Mouse (Mus musculus) urinary bladder, postnatal 4 days (tissue): ENCODE data around the gene 1110059E24Rik.

Source experiments
- DNase-seq, 2 experiments: peaks; one replicate each; pipeline ENCODE4 v3.0.0; 2021 to 2022; ENCODE audit warnings: low spot score in 2 of 2

Gene 1110059E24Rik

GRCm38 (mm10) chr19:21571986-21572385, 80.8 kb downstream of the 1110059E24Rik start:
- DNase-seq, result no peak

- peak; percentile 73 to 93 for DNase-seq
Measured at GRCm38 (mm10) chr19:21571223-21571980, 81.4 kb downstream of the 1110059E24Rik start.

GRCm38 (mm10) chr19:21570778-21571177, 82.0 kb downstream of the 1110059E24Rik start:
- no peak for DNase-seq

- no peak for DNase-seq
Measured at GRCm38 (mm10) chr19:21568528-21569185, 84.1 kb downstream of the 1110059E24Rik start.

GRCm38 (mm10) chr19:21567933-21568332, 84.8 kb downstream of the 1110059E24Rik start:
- no peak for DNase-seq

GRCm38 (mm10) chr19:21566484-21566883, 86.3 kb downstream of the 1110059E24Rik start:
- no peak for DNase-seq

GRCm38 (mm10) chr19:21564461-21564797, 88.3 kb downstream of the 1110059E24Rik start:
- DNase-seq, result no peak

GRCm38 (mm10) chr19:21563789-21564460, 88.9 kb downstream of the 1110059E24Rik start:
- peak; percentile 51 to 82 for DNase-seq

- no peak for DNase-seq
Measured at GRCm38 (mm10) chr19:21562996-21563395, 89.8 kb downstream of the 1110059E24Rik start.

GRCm38 (mm10) chr19:21552801-21553200, 100.0 kb downstream of the 1110059E24Rik start:
- no peak for DNase-seq

GRCm38 (mm10) chr19:21551921-21552536, 100.7 kb downstream of the 1110059E24Rik start:
- no peak for DNase-seq

- DNase-seq, result no peak
Measured at GRCm38 (mm10) chr19:21549713-21550112, 103.1 kb downstream of the 1110059E24Rik start.

GRCm38 (mm10) chr19:21548947-21549346, 103.8 kb downstream of the 1110059E24Rik start:
- DNase-seq, result no peak

- DNase-seq, result no peak
Measured at GRCm38 (mm10) chr19:21537125-21537524, 115.7 kb downstream of the 1110059E24Rik start.
